Mouse (Mus musculus): ENCODE measurements at regions not wholly inside any gene's neighbourhood (a gene's known extent, or its start where the extent isn't known, plus 50 kb on each side); places are given as distances from the start of the nearest gene placed in this dataset.

GRCm38 (mm10) chr10:95015298-95015951 lies 70.8 kb upstream of the Plxnc1 start:
- Histone ChIP-seq H3K4me1 (replicated peaks; ENCODE audit: control insufficient read depth, insufficient read depth, low read length) (no peaks in the 10 kb centered on the region), H3K27ac (ENCODE audit: low read depth, low read length) (no peak overlapping the region), H3K9me3 (ENCODE audit: control insufficient read depth, low read length) (no peaks in the 10 kb centered on the region), H3K4me3 (ENCODE audit: low read depth, low read length) (no peak overlapping the region), H3K27me3 (ENCODE audit: control insufficient read depth, insufficient read depth, low read length) (no peaks in the 10 kb centered on the region), H3K4me2 (ENCODE audit: low read depth, low read length, severe bottlenecking) (no peak overlapping the region), H3K36me3 (ENCODE audit: control insufficient read depth, insufficient read depth, low read length) (no peaks in the 10 kb centered on the region), H3K9ac (ENCODE audit: low read length) (no peak overlapping the region)
- WGBS: 90% methylated on average over 9 of the region's 9 CpGs
- ATAC-seq (replicated peaks; ENCODE audit: low FRiP score) (no peak), DNase-seq (ENCODE audit: low spot score) (no peak)

- no peak for DNase-seq (ENCODE audit: low spot score)
- no peaks in the 10 kb centered on the region for H3K36me3 ChIP-seq (ENCODE audit: control insufficient read depth, insufficient read depth, low read length)
- no peak overlapping the region for H3K27ac ChIP-seq (ENCODE audit: low read depth, low read length)
- H3K9ac ChIP-seq (ENCODE audit: low read length): no peak overlapping the region
- no peak overlapping the region for H3K4me2 ChIP-seq (ENCODE audit: low read depth, low read length, severe bottlenecking)
- no peak overlapping the region for H3K4me3 ChIP-seq (ENCODE audit: low read depth, low read length)
- no peak for ATAC-seq (replicated peaks; ENCODE audit: low FRiP score)
- 83% methylated on average over 4 of the region's 4 CpGs for WGBS
- no peaks in the 10 kb centered on the region for H3K27me3 ChIP-seq (ENCODE audit: control insufficient read depth, insufficient read depth, low read length)
- no peaks in the 10 kb centered on the region for H3K9me3 ChIP-seq (ENCODE audit: control insufficient read depth, low read length)
- no peaks in the 10 kb centered on the region for H3K4me1 ChIP-seq (replicated peaks; ENCODE audit: control insufficient read depth, insufficient read depth, low read length)
Observed at GRCm38 (mm10) chr10:95013946-95014345, 69.3 kb upstream of the Plxnc1 start.

- H3K36me3 ChIP-seq (ENCODE audit: control insufficient read depth, insufficient read depth, low read length): no peaks in the 10 kb centered on the region
- no peak overlapping the region for H3K27ac ChIP-seq (ENCODE audit: low read depth, low read length)
- no peak overlapping the region for H3K4me2 ChIP-seq (ENCODE audit: low read depth, low read length, severe bottlenecking)
- no peak overlapping the region for H3K4me3 ChIP-seq (ENCODE audit: low read depth, low read length)
- no peak overlapping the region for H3K9ac ChIP-seq (ENCODE audit: low read length)
- H3K4me1 ChIP-seq (replicated peaks; ENCODE audit: control insufficient read depth, insufficient read depth, low read length): no peaks in the 10 kb centered on the region
- 93% methylated on average over 11 of the region's 11 CpGs for WGBS
- DNase-seq (ENCODE audit: low spot score): no peak
- H3K27me3 ChIP-seq (ENCODE audit: control insufficient read depth, insufficient read depth, low read length): no peaks in the 10 kb centered on the region
- ATAC-seq (replicated peaks; ENCODE audit: low FRiP score): no peak
- H3K9me3 ChIP-seq (ENCODE audit: control insufficient read depth, low read length): no peaks in the 10 kb centered on the region
Observed at GRCm38 (mm10) chr10:95013213-95013915, 68.7 kb upstream of the Plxnc1 start.

- H3K9ac ChIP-seq (ENCODE audit: low read length): no peak overlapping the region
- DNase-seq (ENCODE audit: low spot score) (no peak), ATAC-seq (replicated peaks; ENCODE audit: low FRiP score) (no peak)
- no peaks in the 10 kb centered on the region for H3K27me3 ChIP-seq (ENCODE audit: control insufficient read depth, insufficient read depth, low read length)
- H3K36me3 ChIP-seq (ENCODE audit: control insufficient read depth, insufficient read depth, low read length): no peaks in the 10 kb centered on the region
- H3K9me3 ChIP-seq (ENCODE audit: control insufficient read depth, low read length): no peaks in the 10 kb centered on the region
- no peak overlapping the region for H3K4me3 ChIP-seq (ENCODE audit: low read depth, low read length)
- no peak overlapping the region for H3K4me2 ChIP-seq (ENCODE audit: low read depth, low read length, severe bottlenecking)
- no peaks in the 10 kb centered on the region for H3K4me1 ChIP-seq (replicated peaks; ENCODE audit: control insufficient read depth, insufficient read depth, low read length)
- H3K27ac ChIP-seq (ENCODE audit: low read depth, low read length): no peak overlapping the region
- 93% methylated on average over 6 of the region's 6 CpGs for WGBS
Observed at GRCm38 (mm10) chr10:95010333-95010732, 65.7 kb upstream of the Plxnc1 start.

- no peaks in the 10 kb centered on the region for H3K27me3 ChIP-seq (ENCODE audit: control insufficient read depth, insufficient read depth, low read length)
- no peak overlapping the region for H3K4me3 ChIP-seq (ENCODE audit: low read depth, low read length)
- no peaks in the 10 kb centered on the region for H3K4me1 ChIP-seq (replicated peaks; ENCODE audit: control insufficient read depth, insufficient read depth, low read length)
- no peak overlapping the region for H3K27ac ChIP-seq (ENCODE audit: low read depth, low read length)
- H3K9me3 ChIP-seq (ENCODE audit: control insufficient read depth, low read length): no peaks in the 10 kb centered on the region
- H3K36me3 ChIP-seq (ENCODE audit: control insufficient read depth, insufficient read depth, low read length): no peaks in the 10 kb centered on the region
- no peak for DNase-seq (ENCODE audit: low spot score)
- 72% methylated on average over 1 of the region's 1 CpGs for WGBS
- ATAC-seq (replicated peaks; ENCODE audit: low FRiP score): no peak
- H3K4me2 ChIP-seq (ENCODE audit: low read depth, low read length, severe bottlenecking): no peak overlapping the region
- no peak overlapping the region for H3K9ac ChIP-seq (ENCODE audit: low read length)
Observed at GRCm38 (mm10) chr10:95009081-95009480, 64.4 kb upstream of the Plxnc1 start.

DNA sequence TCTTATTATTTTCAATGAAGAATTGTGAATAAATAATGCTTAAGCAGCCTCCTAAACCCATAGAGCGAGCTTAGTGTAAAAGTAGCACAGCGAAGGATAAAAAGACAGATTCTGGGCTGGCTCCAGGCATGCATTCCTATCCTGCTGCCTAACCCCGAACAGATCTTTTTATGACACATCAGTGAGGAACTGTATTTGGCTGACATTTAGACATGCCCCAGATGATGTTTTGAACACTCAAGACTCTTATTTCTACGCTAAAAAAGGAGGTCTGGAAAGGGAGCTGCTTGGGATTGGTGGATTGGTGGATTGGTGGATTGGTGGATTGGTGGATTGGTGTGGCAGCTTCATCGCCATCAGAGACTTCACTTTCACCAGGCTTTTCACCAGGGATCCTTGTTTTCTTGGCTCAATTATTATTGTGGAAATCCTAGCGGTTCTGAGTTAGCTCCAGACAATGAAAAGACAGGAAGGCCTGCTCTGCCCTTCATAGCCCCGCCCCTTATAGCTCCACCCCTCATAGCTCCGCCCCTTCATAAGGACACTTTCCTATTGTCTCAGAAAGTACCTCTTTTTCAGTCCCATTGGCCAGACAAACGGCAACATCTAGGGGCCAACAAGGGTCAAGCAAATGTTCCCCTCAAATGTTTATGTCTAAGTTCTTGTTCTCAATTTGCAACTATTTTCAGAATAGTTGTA lies 59.6 kb upstream of the Plxnc1 start:
- no peak overlapping the region for H3K9ac ChIP-seq (ENCODE audit: low read length)
- H3K4me1 ChIP-seq (replicated peaks; ENCODE audit: control insufficient read depth, insufficient read depth, low read length): no peaks in the 10 kb centered on the region
- H3K4me2 ChIP-seq (ENCODE audit: low read depth, low read length, severe bottlenecking): no peak overlapping the region
- no peaks in the 10 kb centered on the region for H3K27me3 ChIP-seq (ENCODE audit: control insufficient read depth, insufficient read depth, low read length)
- WGBS: 85% methylated on average over 9 of the region's 9 CpGs
- H3K9me3 ChIP-seq (ENCODE audit: control insufficient read depth, low read length): no peaks in the 10 kb centered on the region
- no peaks in the 10 kb centered on the region for H3K36me3 ChIP-seq (ENCODE audit: control insufficient read depth, insufficient read depth, low read length)
- DNase-seq (ENCODE audit: low spot score) (no peak), ATAC-seq (replicated peaks; ENCODE audit: low FRiP score) (no peak)
- H3K27ac ChIP-seq (ENCODE audit: low read depth, low read length): no peak overlapping the region
- H3K4me3 ChIP-seq (ENCODE audit: low read depth, low read length): no peak overlapping the region

DNA sequence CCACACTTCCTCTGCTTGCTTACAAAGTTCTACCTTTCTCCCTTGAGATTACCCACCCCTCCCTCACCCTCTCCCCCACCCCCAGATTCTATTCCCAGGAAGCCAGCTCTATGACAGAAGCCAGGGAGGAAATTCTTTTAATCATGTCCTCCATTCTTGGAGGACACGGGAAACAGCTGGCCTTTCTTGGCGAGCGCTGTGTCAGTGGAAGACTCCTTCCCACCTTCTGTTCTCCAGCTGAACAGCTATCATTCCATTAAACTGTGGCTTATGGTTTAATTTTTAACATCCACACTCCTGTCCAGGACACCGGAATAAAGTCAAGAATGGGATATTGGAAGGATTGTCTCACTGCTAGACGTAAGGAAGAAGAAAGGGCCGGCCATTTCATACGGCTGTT lies 59.0 kb upstream of the Plxnc1 start:
- 94% methylated on average over 7 of the region's 7 CpGs for WGBS
- Histone ChIP-seq H3K36me3 (ENCODE audit: control insufficient read depth, insufficient read depth, low read length) (no peaks in the 10 kb centered on the region), H3K9ac (ENCODE audit: low read length) (no peak overlapping the region), H3K4me3 (ENCODE audit: low read depth, low read length) (no peak overlapping the region), H3K9me3 (ENCODE audit: control insufficient read depth, low read length) (no peaks in the 10 kb centered on the region), H3K27ac (ENCODE audit: low read depth, low read length) (no peak overlapping the region), H3K4me1 (replicated peaks; ENCODE audit: control insufficient read depth, insufficient read depth, low read length) (no peaks in the 10 kb centered on the region), H3K4me2 (ENCODE audit: low read depth, low read length, severe bottlenecking) (no peak overlapping the region), H3K27me3 (ENCODE audit: control insufficient read depth, insufficient read depth, low read length) (no peaks in the 10 kb centered on the region)
- DNase-seq (ENCODE audit: low spot score) (no peak), ATAC-seq (replicated peaks; ENCODE audit: low FRiP score) (no peak)

- no peaks in the 10 kb centered on the region for H3K36me3 ChIP-seq (ENCODE audit: control insufficient read depth, insufficient read depth, low read length)
- no peak for DNase-seq (ENCODE audit: low spot score)
- no peak overlapping the region for H3K4me3 ChIP-seq (ENCODE audit: low read depth, low read length)
- WGBS: 81% methylated on average over 6 of the region's 6 CpGs
- no peak overlapping the region for H3K4me2 ChIP-seq (ENCODE audit: low read depth, low read length, severe bottlenecking)
- ATAC-seq (replicated peaks; ENCODE audit: low FRiP score): no peak
- no peaks in the 10 kb centered on the region for H3K4me1 ChIP-seq (replicated peaks; ENCODE audit: control insufficient read depth, insufficient read depth, low read length)
- H3K9ac ChIP-seq (ENCODE audit: low read length): no peak overlapping the region
- H3K9me3 ChIP-seq (ENCODE audit: control insufficient read depth, low read length): no peaks in the 10 kb centered on the region
- H3K27ac ChIP-seq (ENCODE audit: low read depth, low read length): no peak overlapping the region
- H3K27me3 ChIP-seq (ENCODE audit: control insufficient read depth, insufficient read depth, low read length): no peaks in the 10 kb centered on the region
Observed at GRCm38 (mm10) chr10:95001650-95002049, 57.0 kb upstream of the Plxnc1 start.
